22 mouse cellular contexts compared by ENCODE assay signal in the genomic region with DNA sequence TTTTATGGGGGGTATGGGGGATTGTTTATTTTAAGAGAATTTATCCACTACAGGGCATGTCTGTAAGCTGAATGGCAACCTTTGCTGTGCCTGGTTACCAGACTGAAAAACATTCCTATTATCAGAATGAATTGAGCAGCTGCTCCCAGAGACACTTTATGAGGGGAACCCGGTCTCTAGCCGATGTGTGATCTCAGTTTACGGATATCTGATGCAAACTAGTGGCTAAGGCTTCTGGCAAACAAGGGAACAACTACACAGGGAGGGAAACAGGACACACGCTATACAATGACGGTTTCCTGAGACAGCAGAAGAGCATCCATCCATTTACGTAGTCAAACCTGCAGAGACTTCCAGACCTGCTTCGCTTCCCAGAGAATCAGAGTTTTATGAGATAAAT. TPM values are rescaled to one million over a fixed set of nuclear protein-coding genes. Genes with fewer than 3 reads are reported as not detected.
DNase-seq lines count a peak whose midpoint lies in the region; ATAC-seq and TF ChIP-seq lines count a peak whose summit lies in the region.
"Had no signal": no experiment of that assay in that cellular context is flagged by ENCODE, and none has a peak within 500 bp of the region (broad histone marks: within the 10 kb centered on the region; RNA-seq: fewer than 3 reads in every experiment).

No protein-coding gene starts in this region.

- no peak for TF ChIP-seq CTCF in brain, embryonic 14.5 days (IDR thresholded peaks at IDR 0.05; ENCODE audit: borderline replicate concordance, extremely low read depth, insufficient read depth, insufficient read length)

- H3K27ac ChIP-seq in heart, embryonic 11.5 days (ENCODE audit: low read depth, low read length): no peak overlapping the region
- H3K27ac ChIP-seq in forebrain, embryonic 13.5 days: peak overlapping the region; percentile 88
- H3K27ac ChIP-seq: hindbrain, embryonic 10.5 days; kidney, embryonic 15.5 days; macrophage; midbrain, embryonic 10.5 days had no signal

- DNase-seq in heart, adult 11 months: peak; percentile 10
- peak; percentile 76 for DNase-seq in brain, embryonic 14.5 days (ENCODE audit: low read depth)
- no peak for DNase-seq in adrenal gland, adult (ENCODE audit: inconsistent age in 2 of 2, low spot score in 1 of 2)
- DNase-seq in embryo, embryonic 10.5 days (ENCODE audit: low spot score): no peak
- DNase-seq: adrenal gland, adult 8-10 months; cerebellum, adult 2 months; cerebellum, postnatal 36 days; gastrocnemius, postnatal 36 days; heart, postnatal 10 days; liver, postnatal 0 days had no signal

- no peak for ATAC-seq in heart, embryonic 11.5 days (replicated peaks; ENCODE audit: insufficient number of reproducible peaks, low FRiP score, low TSS enrichment)
- peak; percentile 46 for ATAC-seq in forebrain, embryonic 13.5 days
- ATAC-seq in megakaryocyte progenitor cell, adult 5-6 weeks (replicated peaks; ENCODE audit: poor library complexity): peak; percentile 7; the same call in 1 of the 2 replicates
- no peak for ATAC-seq in cerebellum, adult (ENCODE audit: insufficient number of reproducible peaks, low FRiP score, low TSS enrichment)
- ATAC-seq: CD4-positive, CD25-positive, alpha-beta regulatory T cell, adult 4 months; intestine, postnatal 0 days; liver, postnatal 0 days; lung, postnatal 0 days had no signal

- H3K4me1 ChIP-seq in heart, embryonic 11.5 days (ENCODE audit: control insufficient read depth, insufficient read depth, low read length): peaks cover 2% of the 10 kb centered on the region; the same call in 1 of the 2 replicates
- H3K4me1 ChIP-seq in forebrain, embryonic 13.5 days: peaks cover 48% of the 10 kb centered on the region

- no peaks in the 10 kb centered on the region for H3K27me3 ChIP-seq in heart, embryonic 11.5 days (ENCODE audit: control insufficient read depth, insufficient read depth, low read length)
- no peaks in the 10 kb centered on the region for H3K27me3 ChIP-seq in forebrain, embryonic 13.5 days
- H3K27me3 ChIP-seq: kidney, embryonic 15.5 days had no signal

- H3K4me2 ChIP-seq in heart, embryonic 11.5 days: no peak overlapping the region
- peak overlapping the region; percentile 24; the same call in 1 of the 2 replicates for H3K4me2 ChIP-seq in forebrain, embryonic 13.5 days
- H3K4me2 ChIP-seq: kidney, embryonic 15.5 days; liver, embryonic 11.5 days had no signal

- H3K9ac ChIP-seq in heart, embryonic 11.5 days (ENCODE audit: low read depth, low read length): no peak overlapping the region
- H3K9ac ChIP-seq in forebrain, embryonic 13.5 days: 0 out of 2 replicates have a peak overlapping the region, but pooled peaks have one; percentile 45
- H3K9ac ChIP-seq: kidney, embryonic 15.5 days; liver, postnatal 0 days had no signal

- WGBS in heart, embryonic 11.5 days (ENCODE audit: insufficient replicate concordance): 84% methylated on average over 7 of the region's 7 CpGs
- WGBS in forebrain, embryonic 13.5 days: 38% methylated on average over 7 of the region's 7 CpGs

- no peaks in the 10 kb centered on the region for H3K36me3 ChIP-seq in heart, embryonic 11.5 days (ENCODE audit: control insufficient read depth, insufficient read depth, low read length)
- no peaks in the 10 kb centered on the region for H3K36me3 ChIP-seq in forebrain, embryonic 13.5 days (ENCODE audit: poor library complexity, severe bottlenecking)

- no peaks in the 10 kb centered on the region for H3K9me3 ChIP-seq in heart, embryonic 11.5 days (replicated peaks; ENCODE audit: control insufficient read depth, low read length)
- no peaks in the 10 kb centered on the region for H3K9me3 ChIP-seq in forebrain, embryonic 13.5 days (replicated peaks)
- H3K9me3 ChIP-seq: hindbrain, embryonic 10.5 days; kidney, embryonic 15.5 days; midbrain, embryonic 10.5 days had no signal

- no peak overlapping the region for H3K4me3 ChIP-seq in heart, embryonic 11.5 days (ENCODE audit: low read depth, low read length)
- H3K4me3 ChIP-seq in forebrain, embryonic 13.5 days: no peak overlapping the region
- H3K4me3 ChIP-seq: hindbrain, embryonic 10.5 days; kidney, embryonic 15.5 days; midbrain, embryonic 10.5 days had no signal

- no peak for TF ChIP-seq POLR2A in brain, embryonic 14.5 days (IDR thresholded peaks at IDR 0.05; ENCODE audit: borderline replicate concordance, extremely low read depth, insufficient read depth, insufficient read length, poor library complexity, severe bottlenecking)

RNA-seq across cellular contexts. Expression of gene Cdc14a, which starts 25.9 kb away (rescaled TPM):
- 6.3 and 6.5 TPM in 2 replicates for polyA plus RNA-seq in heart, embryonic 11.5 days (2014; fragmentation: Nextera tagmentation; extraction: Ambion mirVana)
- 6.5 and 8.5 TPM in 2 replicates for polyA plus RNA-seq in brain, embryonic 14.5 days (2012; rRNA removed)
- polyA plus RNA-seq in forebrain, embryonic 13.5 days (2015; fragmentation: Nextera tagmentation; extraction: Ambion mirVana): 11.9 and 12.5 TPM in 2 replicates
- total RNA-seq in megakaryocyte progenitor cell, adult 5-6 weeks (2015): 26.7 and 28.5 TPM in 2 replicates
- total RNA-seq in megakaryocyte progenitor cell, adult 5-6 weeks (2017): 25.9 and 30.7 TPM in 2 replicates

Comparison
In these comparisons a context has a peak if more than half of its experiments do, and no peak if none do; other contexts are left out.
1. DNase-seq: peak in heart, adult 11 months (single experiment) and brain, embryonic 14.5 days (single experiment); none in adrenal gland, adult (0 of 2) and embryo, embryonic 10.5 days (single experiment).
2. ATAC-seq: peak in forebrain, embryonic 13.5 days (single experiment) and megakaryocyte progenitor cell, adult 5-6 weeks (single experiment); none in heart, embryonic 11.5 days (single experiment) and cerebellum, adult (single experiment).